Mouse (Mus musculus) ES-E14 (cell line): ENCODE data around the gene Gm17018.

Source experiments
- CHD2 ChIP-seq: IDR thresholded peaks from 2 replicates; pipeline ENCODE4 v1.6.1; 2014; ENCODE audit warnings: mild to moderate bottlenecking, low read depth, low read length, inconsistent platforms
- HCFC1 ChIP-seq: IDR thresholded peaks from 2 replicates; pipeline ENCODE4 v1.6.1; 2012; ENCODE audit warnings: low read length, inconsistent platforms, borderline replicate concordance; ENCODE audit not compliant: insufficient read depth
- MAFK ChIP-seq: IDR thresholded peaks from 2 replicates; pipeline ENCODE4 v1.6.1; 2014; ENCODE audit warnings: mild to moderate bottlenecking, low read depth, low read length, inconsistent platforms; ENCODE audit not compliant: insufficient read depth
- ZC3H11A ChIP-seq: IDR thresholded peaks from 2 replicates; pipeline ENCODE4 v1.6.1; 2012; ENCODE audit warnings: low read depth, mild to moderate bottlenecking, inconsistent platforms, low read length, borderline replicate concordance
- ZNF384 ChIP-seq: IDR thresholded peaks from 2 replicates; pipeline ENCODE4 v1.6.1; 2012; ENCODE audit warnings: low read depth, low read length, inconsistent platforms

- TF ChIP-seq ZNF384 (no peak), MAFK (no peak), ZC3H11A (no peak), HCFC1 (no peak), CHD2 (no peak)
These were observed 11.1 kb upstream of the Gm17018 start for GRCm38 (mm10) chr19:45549128-45549915.
